In genomic region chr7:52056274-52056673, GRCm38 (mm10) we compare ENCODE assay signal across 29 mouse cellular contexts. TPM values are rescaled to one million over a fixed set of nuclear protein-coding genes. Genes with fewer than 3 reads are reported as not detected.
DNase-seq lines count a peak whose midpoint lies in the region; ATAC-seq and TF ChIP-seq lines count a peak whose summit lies in the region.
"Had no signal": no experiment of that assay in that cellular context is flagged by ENCODE, and none has a peak within 500 bp of the region (broad histone marks: within the 10 kb centered on the region; RNA-seq: fewer than 3 reads in every experiment).

No protein-coding gene starts in this region.

- peak overlapping the region; percentile 66; the same call in 1 of the 2 replicates for H3K27ac ChIP-seq in forebrain, embryonic 14.5 days (ENCODE audit: low read depth, low read length)
- H3K27ac ChIP-seq in forebrain, embryonic 11.5 days (ENCODE audit: low read depth, low read length), result no peak overlapping the region
- no peak overlapping the region for H3K27ac ChIP-seq in midbrain, embryonic 14.5 days (replicated peaks; ENCODE audit: low read depth, low read length)
- H3K27ac ChIP-seq in midbrain, postnatal 0 days (ENCODE audit: low read depth, low read length), result no peak overlapping the region
- no peak overlapping the region for H3K27ac ChIP-seq in hindbrain, embryonic 14.5 days
- H3K27ac ChIP-seq: heart, adult 2 months; heart, embryonic 13.5 days; kidney, postnatal 0 days; limb, embryonic 10.5 days; liver, embryonic 15.5 days; macrophage had no signal

- H3K4me1 ChIP-seq in forebrain, embryonic 14.5 days (ENCODE audit: control insufficient read depth, insufficient read depth, low read length), result peaks cover 6% of the 10 kb centered on the region; the same call in 1 of the 2 replicates
- no peaks in the 10 kb centered on the region for H3K4me1 ChIP-seq in forebrain, embryonic 11.5 days (replicated peaks; ENCODE audit: control insufficient read depth, insufficient read depth, low read length)
- H3K4me1 ChIP-seq in midbrain, embryonic 14.5 days (ENCODE audit: control insufficient read depth, insufficient read depth, low read length), result no peaks in the 10 kb centered on the region
- no peaks in the 10 kb centered on the region for H3K4me1 ChIP-seq in midbrain, postnatal 0 days (ENCODE audit: insufficient read depth, low read length)
- H3K4me1 ChIP-seq in hindbrain, embryonic 14.5 days (replicated peaks; ENCODE audit: control insufficient read depth, insufficient read depth, low read length), result no peaks in the 10 kb centered on the region; the same call in 1 of the 2 replicates
- H3K4me1 ChIP-seq: heart, embryonic 13.5 days; limb, embryonic 10.5 days; liver, embryonic 15.5 days had no signal

- 52% methylated on average over 4 of the region's 4 CpGs for WGBS in forebrain, embryonic 14.5 days
- WGBS in forebrain, embryonic 11.5 days, result 60% methylated on average over 4 of the region's 4 CpGs
- 51% methylated on average over 4 of the region's 4 CpGs for WGBS in midbrain, embryonic 14.5 days
- WGBS in midbrain, postnatal 0 days, result 54% methylated on average over 4 of the region's 4 CpGs
- WGBS in hindbrain, embryonic 14.5 days, result 39% methylated on average over 4 of the region's 4 CpGs

- no peak for TF ChIP-seq CTCF in midbrain, postnatal 0 days (IDR thresholded peaks at IDR 0.05)

- no peaks in the 10 kb centered on the region for H3K36me3 ChIP-seq in forebrain, embryonic 14.5 days (ENCODE audit: control insufficient read depth, insufficient read depth, low read length)
- no peaks in the 10 kb centered on the region for H3K36me3 ChIP-seq in forebrain, embryonic 11.5 days (ENCODE audit: control insufficient read depth, insufficient read depth, low read length)
- no peaks in the 10 kb centered on the region for H3K36me3 ChIP-seq in midbrain, embryonic 14.5 days (ENCODE audit: control insufficient read depth, insufficient read depth, low read length)
- H3K36me3 ChIP-seq in midbrain, postnatal 0 days (ENCODE audit: insufficient read depth, low read length), result no peaks in the 10 kb centered on the region
- no peaks in the 10 kb centered on the region for H3K36me3 ChIP-seq in hindbrain, embryonic 14.5 days (replicated peaks; ENCODE audit: control insufficient read depth, insufficient read depth)
- H3K36me3 ChIP-seq: heart, embryonic 13.5 days; limb, embryonic 10.5 days; liver, embryonic 15.5 days had no signal

- DNase-seq in forebrain, embryonic 14.5 days (ENCODE audit: low spot score), result peak; percentile 33
- DNase-seq in forebrain, embryonic 11.5 days (ENCODE audit: low spot score), result no peak
- peak; percentile 19 for DNase-seq in midbrain, embryonic 14.5 days
- DNase-seq in midbrain, postnatal 0 days (ENCODE audit: low spot score), result no peak
- no peak for DNase-seq in hindbrain, embryonic 14.5 days (ENCODE audit: low spot score)
- peak; percentile 14 for DNase-seq in retina, postnatal 1 day
- no peak for DNase-seq in cerebellum, postnatal 10 days
- DNase-seq: adrenal gland, postnatal 36 days; cerebellum, adult 11-12 months; cerebellum, postnatal 14 days; gastrocnemius, postnatal 25 days; heart, adult 2 months; heart, postnatal 14 days; liver; right cerebral cortex, adult 18-20 months; right cerebral cortex, postnatal 4 days; thymus, postnatal 14 days had no signal

- no peaks in the 10 kb centered on the region for H3K27me3 ChIP-seq in forebrain, embryonic 14.5 days (replicated peaks; ENCODE audit: control insufficient read depth, insufficient read depth, low read length)
- no peaks in the 10 kb centered on the region for H3K27me3 ChIP-seq in forebrain, embryonic 11.5 days (ENCODE audit: control insufficient read depth, insufficient read depth, low read length)
- no peaks in the 10 kb centered on the region for H3K27me3 ChIP-seq in midbrain, embryonic 14.5 days (ENCODE audit: control insufficient read depth, insufficient read depth, low read length)
- H3K27me3 ChIP-seq in midbrain, postnatal 0 days (ENCODE audit: insufficient read depth, low read length), result no peaks in the 10 kb centered on the region
- no peaks in the 10 kb centered on the region for H3K27me3 ChIP-seq in hindbrain, embryonic 14.5 days (ENCODE audit: control insufficient read depth, insufficient read depth, low read length)
- H3K27me3 ChIP-seq: heart, embryonic 13.5 days; liver, embryonic 15.5 days had no signal

- no peak overlapping the region for H3K4me3 ChIP-seq in forebrain, embryonic 14.5 days (ENCODE audit: low read depth, low read length)
- no peak overlapping the region for H3K4me3 ChIP-seq in forebrain, embryonic 11.5 days (ENCODE audit: low read depth, low read length)
- H3K4me3 ChIP-seq in midbrain, embryonic 14.5 days (replicated peaks; ENCODE audit: low read depth, low read length), result no peak overlapping the region
- no peak overlapping the region for H3K4me3 ChIP-seq in midbrain, postnatal 0 days (ENCODE audit: low read depth, low read length)
- H3K4me3 ChIP-seq in hindbrain, embryonic 14.5 days (replicated peaks; ENCODE audit: low read length), result no peak overlapping the region
- H3K4me3 ChIP-seq: heart, adult 2 months; heart, embryonic 13.5 days; limb, embryonic 10.5 days; liver, embryonic 15.5 days had no signal

- peak; percentile 76 for ATAC-seq in forebrain, embryonic 14.5 days
- no peak for ATAC-seq in forebrain, embryonic 11.5 days (replicated peaks; ENCODE audit: low FRiP score)
- peak; percentile 34; the same call in 1 of the 2 replicates for ATAC-seq in midbrain, embryonic 14.5 days (ENCODE audit: low FRiP score, low TSS enrichment)
- no peak for ATAC-seq in midbrain, postnatal 0 days (ENCODE audit: low FRiP score)
- peak; percentile 76; the same call in 1 of the 2 replicates for ATAC-seq in hindbrain, embryonic 14.5 days (ENCODE audit: low FRiP score)
- ATAC-seq: CD4-positive, CD25-positive, alpha-beta regulatory T cell, adult 4 months had no signal

- H3K9me3 ChIP-seq in forebrain, embryonic 14.5 days (replicated peaks; ENCODE audit: control insufficient read depth, low read length), result no peaks in the 10 kb centered on the region
- no peaks in the 10 kb centered on the region for H3K9me3 ChIP-seq in forebrain, embryonic 11.5 days (ENCODE audit: control insufficient read depth, low read length)
- no peaks in the 10 kb centered on the region for H3K9me3 ChIP-seq in midbrain, embryonic 14.5 days (ENCODE audit: control insufficient read depth, low read length)
- H3K9me3 ChIP-seq in midbrain, postnatal 0 days (ENCODE audit: low read length), result no peaks in the 10 kb centered on the region
- no peaks in the 10 kb centered on the region for H3K9me3 ChIP-seq in hindbrain, embryonic 14.5 days (ENCODE audit: control insufficient read depth, low read length)
- H3K9me3 ChIP-seq: heart, embryonic 13.5 days; limb, embryonic 10.5 days; liver, embryonic 15.5 days had no signal

- H3K9ac ChIP-seq in forebrain, embryonic 14.5 days (ENCODE audit: low read length), result no peak overlapping the region
- H3K9ac ChIP-seq in forebrain, embryonic 11.5 days (ENCODE audit: low read length), result no peak overlapping the region
- H3K9ac ChIP-seq in midbrain, embryonic 14.5 days (replicated peaks; ENCODE audit: low read length), result no peak overlapping the region
- H3K9ac ChIP-seq in midbrain, postnatal 0 days (replicated peaks; ENCODE audit: low read length, poor library complexity, severe bottlenecking), result no peak overlapping the region
- no peak overlapping the region for H3K9ac ChIP-seq in hindbrain, embryonic 14.5 days
- H3K9ac ChIP-seq: heart, embryonic 13.5 days; liver, embryonic 15.5 days had no signal

- no peak overlapping the region for H3K4me2 ChIP-seq in forebrain, embryonic 14.5 days (ENCODE audit: low read length)
- no peak overlapping the region for H3K4me2 ChIP-seq in forebrain, embryonic 11.5 days (ENCODE audit: low read depth, low read length, severe bottlenecking)
- no peak overlapping the region for H3K4me2 ChIP-seq in midbrain, embryonic 14.5 days (ENCODE audit: low read length)
- H3K4me2 ChIP-seq in midbrain, postnatal 0 days (ENCODE audit: low read depth, low read length, poor library complexity, severe bottlenecking), result no peak overlapping the region
- no peak overlapping the region for H3K4me2 ChIP-seq in hindbrain, embryonic 14.5 days (replicated peaks)
- H3K4me2 ChIP-seq: heart, embryonic 13.5 days; liver, embryonic 15.5 days had no signal

RNA-seq across cellular contexts. Expression of gene 1700015G11Rik, which starts 40.7 kb away (rescaled TPM):
- not detected in 2 replicates for polyA plus RNA-seq in forebrain, embryonic 14.5 days (2014; fragmentation: Nextera tagmentation; extraction: Ambion mirVana)
- not detected in 2 replicates for polyA plus RNA-seq in forebrain, embryonic 11.5 days (2014; fragmentation: Nextera tagmentation; extraction: Ambion mirVana)
- polyA plus RNA-seq in midbrain, embryonic 14.5 days (2014; fragmentation: Nextera tagmentation; extraction: Ambion mirVana), result not detected in 2 replicates
- total RNA-seq in midbrain, postnatal 0 days (2014; rRNA removed), result not detected in 2 replicates
- polyA plus RNA-seq in midbrain, postnatal 0 days (2015; fragmentation: Nextera tagmentation; extraction: Ambion mirVana), result not detected in 2 replicates
- not detected in 2 replicates for polyA plus RNA-seq in hindbrain, embryonic 14.5 days (2014; fragmentation: Nextera tagmentation; extraction: Ambion mirVana)
- total RNA-seq: adrenal gland, adult 18-20 months; adrenal gland, postnatal 36 days; gastrocnemius, postnatal 25 days; heart, adult 2 months; heart, postnatal 14 days; layer of hippocampus, adult 18-20 months; layer of hippocampus, postnatal 14 days had no signal
- polyA plus RNA-seq: CD4-positive, CD25-positive, alpha-beta regulatory T cell, adult 4 months; embryonic facial prominence, embryonic 11.5 days; heart, adult 2 months; heart, embryonic 13.5 days; kidney, postnatal 0 days; limb, embryonic 10.5 days; liver, embryonic 15.5 days; lung, embryonic 16.5 days; macrophage; stomach, embryonic 14.5 days had no signal

RNA-seq across cellular contexts. Expression of gene Svip, which starts 50.5 kb away (rescaled TPM):
- 26.9 and 27.8 TPM in 2 replicates for polyA plus RNA-seq in forebrain, embryonic 14.5 days (2014; fragmentation: Nextera tagmentation; extraction: Ambion mirVana)
- 16.3 and 16.7 TPM in 2 replicates for polyA plus RNA-seq in forebrain, embryonic 11.5 days (2014; fragmentation: Nextera tagmentation; extraction: Ambion mirVana)
- polyA plus RNA-seq in midbrain, embryonic 14.5 days (2014; fragmentation: Nextera tagmentation; extraction: Ambion mirVana), result 21.3 and 22.4 TPM in 2 replicates
- 14.0 and 21.5 TPM in 2 replicates for total RNA-seq in midbrain, postnatal 0 days (2014; rRNA removed)
- 16.8 and 17.7 TPM in 2 replicates for polyA plus RNA-seq in midbrain, postnatal 0 days (2015; fragmentation: Nextera tagmentation; extraction: Ambion mirVana)
- polyA plus RNA-seq in hindbrain, embryonic 14.5 days (2014; fragmentation: Nextera tagmentation; extraction: Ambion mirVana), result 23.2 and 26.0 TPM in 2 replicates

Comparison
In these comparisons a context has a peak if more than half of its experiments do, and no peak if none do; other contexts are left out.
1. ATAC-seq: peak in forebrain, embryonic 14.5 days (single experiment), midbrain, embryonic 14.5 days (single experiment) and hindbrain, embryonic 14.5 days (single experiment); none in forebrain, embryonic 11.5 days (single experiment) and midbrain, postnatal 0 days (single experiment).
2. DNase-seq: peak in forebrain, embryonic 14.5 days (single experiment), midbrain, embryonic 14.5 days (single experiment) and retina, postnatal 1 day (single experiment); none in forebrain, embryonic 11.5 days (single experiment), midbrain, postnatal 0 days (single experiment), hindbrain, embryonic 14.5 days (single experiment) and cerebellum, postnatal 10 days (0 of 2).